Mouse (Mus musculus) MEL (cell line): ENCODE measurements at regions not wholly inside any gene's neighbourhood (a gene's known extent, or its start where the extent isn't known, plus 50 kb on each side); places are given as distances from the start of the nearest gene placed in this dataset.

Experiments used
- CTCF ChIP-seq, 3 experiments: IDR thresholded peaks in 2 of 3; conservative IDR thresholded peaks in 1 of 3; 2 replicates each; pipeline ENCODE4 v1.5.1; 2011 to 2012; ENCODE audit warnings: low read length in 3 of 3, low read depth in 2 of 3, mild to moderate bottlenecking in 2 of 3, improper control_type of control experiment in 1 of 3, inconsistent platforms in 1 of 3, mixed read lengths in 1 of 3, moderate library complexity in 1 of 3; ENCODE audit not compliant: control insufficient read depth in 1 of 3, insufficient read depth in 1 of 3, poor library complexity in 1 of 3, severe bottlenecking in 1 of 3
- EP300 ChIP-seq, 2 experiments: IDR thresholded peaks; 2 replicates each; pipeline ENCODE4 v1.6.1; 2011; ENCODE audit warnings: improper control_type of control experiment in 2 of 2, low read length in 2 of 2, low read depth in 1 of 2, mild to moderate bottlenecking in 1 of 2
- GATA1 ChIP-seq: IDR thresholded peaks from 2 replicates; pipeline ENCODE4 v1.6.1; 2011; ENCODE audit warnings: low read depth, low read length, improper control_type of control experiment
- HCFC1 ChIP-seq: IDR thresholded peaks from 2 replicates; pipeline ENCODE4 v1.6.1; 2012; ENCODE audit warnings: low read depth, mild to moderate bottlenecking, inconsistent platforms, low read length, improper control_type of control experiment, moderate library complexity
- JUND ChIP-seq: IDR thresholded peaks from 2 replicates; pipeline ENCODE4 v1.6.1; 2011; ENCODE audit warnings: low read depth, mild to moderate bottlenecking, improper control_type of control experiment, low read length
- MAZ ChIP-seq: IDR thresholded peaks from 2 replicates; pipeline ENCODE4 v1.6.1; 2012; ENCODE audit warnings: low read depth, mild to moderate bottlenecking, inconsistent platforms, low read length, improper control_type of control experiment
- MXI1 ChIP-seq: IDR thresholded peaks from 2 replicates; pipeline ENCODE4 v1.6.1; 2011; ENCODE audit warnings: mild to moderate bottlenecking, low read depth, low read length, improper control_type of control experiment
- MYB ChIP-seq: IDR thresholded peaks from 2 replicates; pipeline ENCODE4 v1.6.1; 2011; ENCODE audit warnings: mild to moderate bottlenecking, low read depth, low read length, improper control_type of control experiment
- POLR2A ChIP-seq, 2 experiments: IDR thresholded peaks; 2 replicates each; pipeline ENCODE4 v1.6.1; 2011 to 2012; ENCODE audit warnings: low read length in 2 of 2, mild to moderate bottlenecking in 2 of 2, control low read depth in 1 of 2, improper control_type of control experiment in 1 of 2, low read depth in 1 of 2, moderate library complexity in 1 of 2; ENCODE audit not compliant: control insufficient read depth in 1 of 2, insufficient read depth in 1 of 2, poor library complexity in 1 of 2
- SIN3A ChIP-seq: IDR thresholded peaks from 2 replicates; pipeline ENCODE4 v1.6.1; 2012; ENCODE audit warnings: low read length, improper control_type of control experiment, inconsistent platforms
- USF2 ChIP-seq, 2 experiments: IDR thresholded peaks; 2 replicates each; pipeline ENCODE4 v1.6.1; 2011 to 2012; ENCODE audit warnings: improper control_type of control experiment in 2 of 2, low read length in 2 of 2, borderline replicate concordance in 1 of 2, inconsistent platforms in 1 of 2, low read depth in 1 of 2, mild to moderate bottlenecking in 1 of 2; ENCODE audit not compliant: insufficient read depth in 1 of 2
- ZKSCAN1 ChIP-seq: IDR thresholded peaks from 2 replicates; pipeline ENCODE4 v1.6.1; 2012; ENCODE audit warnings: low read depth, mild to moderate bottlenecking, inconsistent platforms, low read length, improper control_type of control experiment, moderate library complexity

DNA sequence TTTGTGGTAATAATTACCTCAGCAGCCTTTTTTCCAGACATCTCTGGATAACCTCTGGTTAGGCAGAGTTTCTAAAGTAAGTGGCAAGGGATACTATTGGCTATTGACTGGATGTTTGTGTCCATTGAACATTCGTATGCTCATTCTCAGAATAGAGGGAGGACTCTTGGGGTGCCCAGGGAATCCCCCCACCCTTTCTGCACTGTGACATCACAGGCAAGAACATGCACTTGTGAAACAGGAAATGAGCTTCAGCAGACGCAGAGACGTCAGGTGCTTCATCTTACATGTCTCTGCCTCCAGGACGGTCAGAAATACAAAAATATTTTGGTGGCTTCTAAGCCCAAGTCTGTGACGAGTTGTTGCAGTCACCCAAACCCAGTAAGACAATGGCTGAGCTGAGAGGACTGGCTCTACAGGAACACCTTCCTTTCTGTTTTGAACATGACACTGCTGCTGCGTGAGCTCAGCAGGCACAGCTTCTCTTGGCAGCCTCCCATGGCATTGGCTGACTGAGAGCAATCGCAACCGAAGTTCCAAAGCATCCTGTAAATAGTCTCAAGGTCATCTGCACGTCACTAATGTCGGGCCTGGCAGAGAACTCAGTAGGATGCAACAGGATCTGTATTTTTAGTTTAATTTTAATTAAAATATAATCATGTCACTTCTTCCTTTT lies 904.6 kb downstream of the Slc4a3 start:
- TF ChIP-seq EP300 (IDR thresholded peaks at IDR 0.05; ENCODE audit: low read depth in 1 of 2, low read length in 2 of 2) (no peak), HCFC1 (no peak), CTCF (IDR thresholded peaks at IDR 0.05 in 2 of 3, conservative IDR thresholded peaks at IDR 0.05 in 1 of 3; ENCODE audit: control insufficient read depth in 1 of 3, insufficient read depth in 1 of 3, low read depth in 2 of 3, low read length in 3 of 3, poor library complexity in 1 of 3, severe bottlenecking in 1 of 3) (no peak), POLR2A (IDR thresholded peaks at IDR 0.05; ENCODE audit: control insufficient read depth in 1 of 2, insufficient read depth in 1 of 2, low read depth in 1 of 2, low read length in 2 of 2, poor library complexity in 1 of 2) (no peak), MAZ (no peak), SIN3A (no peak), ZKSCAN1 (no peak), MYB (no peak), GATA1 (no peak), MXI1 (no peak), USF2 (IDR thresholded peaks at IDR 0.05; ENCODE audit: borderline replicate concordance in 1 of 2, insufficient read depth in 1 of 2, low read depth in 1 of 2, low read length in 2 of 2) (no peak), JUND (no peak)
